Mouse (Mus musculus): ENCODE results near the gene Amy2a3. TPM values are rescaled to one million over a fixed set of nuclear protein-coding genes. Genes with fewer than 3 reads are reported as not detected.
"Not testable (repeated sequence)": the region's sequence is repeated elsewhere in the genome, so short reads cannot be mapped to it uniquely, and the experiment has no call there.

Amy2a3 gene
- 0.04 and 0.05 TPM in 2 replicates for polyA plus RNA-seq (2014; fragmentation: Nextera tagmentation; extraction: Ambion mirVana)

DNA sequence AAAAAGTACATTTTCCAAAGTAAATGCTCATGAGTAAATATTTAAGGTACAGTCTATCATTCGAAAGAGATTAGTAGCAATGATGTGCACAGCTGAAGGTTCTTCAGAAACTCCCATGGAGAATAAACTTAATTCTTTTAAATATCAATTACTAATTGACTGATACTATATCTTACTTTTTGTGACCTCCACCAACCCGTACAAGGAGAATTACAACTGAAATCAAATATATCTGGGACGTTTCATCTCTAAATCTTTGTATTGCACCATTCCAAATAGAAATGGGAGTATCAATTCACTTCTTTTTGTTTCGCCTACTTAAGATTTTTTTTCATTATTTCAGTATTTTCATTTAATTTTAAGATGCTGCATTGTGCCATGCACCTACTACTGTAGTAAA, at the start of gene Amy2a3:
Gene Amy2a3 (minus strand): TSS at position 101 of the 400 bp plus-strand sequence.
- H3K4me1 ChIP-seq (ENCODE audit: control insufficient read depth, insufficient read depth, low read length); H3K27me3 ChIP-seq (ENCODE audit: control insufficient read depth, insufficient read depth, low read length); H3K27ac ChIP-seq (ENCODE audit: low read depth, low read length); H3K4me2 ChIP-seq; DNase-seq (ENCODE audit: low spot score, missing footprints); H3K36me3 ChIP-seq (ENCODE audit: control insufficient read depth, insufficient read depth, low read length); H3K9me3 ChIP-seq (ENCODE audit: control insufficient read depth, low read length); ATAC-seq (ENCODE audit: low FRiP score); H3K9ac ChIP-seq (ENCODE audit: low read length); H3K4me3 ChIP-seq (ENCODE audit: low read depth, low read length): not testable (repeated sequence)
- WGBS = no CpG with 5 or more reads among the region's 4 CpGs

DNA sequence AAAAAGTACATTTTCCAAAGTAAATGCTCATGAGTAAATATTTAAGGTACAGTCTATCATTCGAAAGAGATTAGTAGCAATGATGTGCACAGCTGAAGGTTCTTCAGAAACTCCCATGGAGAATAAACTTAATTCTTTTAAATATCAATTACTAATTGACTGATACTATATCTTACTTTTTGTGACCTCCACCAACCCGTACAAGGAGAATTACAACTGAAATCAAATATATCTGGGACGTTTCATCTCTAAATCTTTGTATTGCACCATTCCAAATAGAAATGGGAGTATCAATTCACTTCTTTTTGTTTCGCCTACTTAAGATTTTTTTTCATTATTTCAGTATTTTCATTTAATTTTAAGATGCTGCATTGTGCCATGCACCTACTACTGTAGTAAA, 32.7 kb upstream of the Amy2a3 start, which contains the start of gene Amy2a2:
Gene Amy2a2 (minus strand): TSS at position 101 of the 400 bp plus-strand sequence.
- H3K27ac ChIP-seq (ENCODE audit: low read depth, low read length); H3K4me3 ChIP-seq (ENCODE audit: low read depth, low read length); H3K9ac ChIP-seq (ENCODE audit: low read length); H3K36me3 ChIP-seq (ENCODE audit: control insufficient read depth, insufficient read depth, low read length); H3K27me3 ChIP-seq (ENCODE audit: control insufficient read depth, insufficient read depth, low read length); H3K4me2 ChIP-seq; ATAC-seq (ENCODE audit: low FRiP score); DNase-seq (ENCODE audit: low spot score, missing footprints); H3K4me1 ChIP-seq (ENCODE audit: control insufficient read depth, insufficient read depth, low read length); H3K9me3 ChIP-seq (ENCODE audit: control insufficient read depth, low read length): not testable (repeated sequence)
- WGBS = no CpG with 5 or more reads among the region's 4 CpGs

DNA sequence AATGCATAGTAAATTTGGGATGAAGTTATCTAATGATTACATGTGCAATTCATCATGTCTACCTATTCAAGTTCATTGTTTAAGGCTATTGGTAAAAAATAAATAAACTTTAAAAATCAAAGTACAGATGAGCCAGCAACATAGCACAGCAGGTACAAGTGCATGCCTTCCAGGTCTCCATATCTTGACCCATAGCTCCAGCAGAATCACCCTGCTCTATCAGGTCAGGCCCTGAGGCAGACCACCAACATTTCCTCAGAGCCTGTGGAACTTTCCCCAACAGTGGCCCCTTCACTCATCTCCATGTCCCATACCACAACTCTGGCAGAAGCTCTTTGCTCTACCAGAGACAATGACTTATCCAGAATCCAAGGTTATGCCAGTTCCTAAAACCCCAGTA, 21.6 kb upstream of the Amy2a3 start:
- ATAC-seq (ENCODE audit: low FRiP score) = not testable (repeated sequence)

DNA sequence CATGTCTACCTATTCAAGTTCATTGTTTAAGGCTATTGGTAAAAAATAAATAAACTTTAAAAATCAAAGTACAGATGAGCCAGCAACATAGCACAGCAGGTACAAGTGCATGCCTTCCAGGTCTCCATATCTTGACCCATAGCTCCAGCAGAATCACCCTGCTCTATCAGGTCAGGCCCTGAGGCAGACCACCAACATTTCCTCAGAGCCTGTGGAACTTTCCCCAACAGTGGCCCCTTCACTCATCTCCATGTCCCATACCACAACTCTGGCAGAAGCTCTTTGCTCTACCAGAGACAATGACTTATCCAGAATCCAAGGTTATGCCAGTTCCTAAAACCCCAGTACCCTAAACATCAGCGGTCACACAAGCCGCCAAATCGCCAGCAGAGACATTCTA, 10.9 kb downstream of the Amy2a3 start:
- H3K4me1 ChIP-seq (ENCODE audit: control insufficient read depth, insufficient read depth, low read length); H3K9ac ChIP-seq (ENCODE audit: low read length); H3K4me2 ChIP-seq; DNase-seq (ENCODE audit: low spot score, missing footprints); H3K36me3 ChIP-seq (ENCODE audit: control insufficient read depth, insufficient read depth, low read length); H3K27me3 ChIP-seq (ENCODE audit: control insufficient read depth, insufficient read depth, low read length); H3K4me3 ChIP-seq (ENCODE audit: low read depth, low read length); H3K27ac ChIP-seq (ENCODE audit: low read depth, low read length); H3K9me3 ChIP-seq (ENCODE audit: control insufficient read depth, low read length): not testable (repeated sequence)
- WGBS = no CpG with 5 or more reads among the region's 3 CpGs
- peak; percentile 61 for ATAC-seq (ENCODE audit: low FRiP score)

More for the DNA sequence above, 21.6 kb upstream of the Amy2a3 start:
- H3K9ac ChIP-seq (ENCODE audit: low read length); H3K36me3 ChIP-seq (ENCODE audit: control insufficient read depth, insufficient read depth, low read length); H3K9me3 ChIP-seq (ENCODE audit: control insufficient read depth, low read length); DNase-seq (ENCODE audit: low spot score, missing footprints); H3K27me3 ChIP-seq (ENCODE audit: control insufficient read depth, insufficient read depth, low read length); H3K4me2 ChIP-seq; H3K4me3 ChIP-seq (ENCODE audit: low read depth, low read length); H3K27ac ChIP-seq (ENCODE audit: low read depth, low read length); H3K4me1 ChIP-seq (ENCODE audit: control insufficient read depth, insufficient read depth, low read length): not testable (repeated sequence)

DNA sequence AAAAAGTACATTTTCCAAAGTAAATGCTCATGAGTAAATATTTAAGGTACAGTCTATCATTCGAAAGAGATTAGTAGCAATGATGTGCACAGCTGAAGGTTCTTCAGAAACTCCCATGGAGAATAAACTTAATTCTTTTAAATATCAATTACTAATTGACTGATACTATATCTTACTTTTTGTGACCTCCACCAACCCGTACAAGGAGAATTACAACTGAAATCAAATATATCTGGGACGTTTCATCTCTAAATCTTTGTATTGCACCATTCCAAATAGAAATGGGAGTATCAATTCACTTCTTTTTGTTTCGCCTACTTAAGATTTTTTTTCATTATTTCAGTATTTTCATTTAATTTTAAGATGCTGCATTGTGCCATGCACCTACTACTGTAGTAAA, 32.5 kb downstream of the Amy2a3 start, which contains the start of gene Amy2a4:
Gene Amy2a4 (minus strand): TSS at position 101 of the 400 bp plus-strand sequence.
- not testable (repeated sequence) for H3K4me1 ChIP-seq (ENCODE audit: control insufficient read depth, insufficient read depth, low read length); H3K27ac ChIP-seq (ENCODE audit: low read depth, low read length); H3K4me3 ChIP-seq (ENCODE audit: low read depth, low read length); ATAC-seq (ENCODE audit: low FRiP score); H3K36me3 ChIP-seq (ENCODE audit: control insufficient read depth, insufficient read depth, low read length); H3K9ac ChIP-seq (ENCODE audit: low read length); H3K27me3 ChIP-seq (ENCODE audit: control insufficient read depth, insufficient read depth, low read length); DNase-seq (ENCODE audit: low spot score, missing footprints); H3K9me3 ChIP-seq (ENCODE audit: control insufficient read depth, low read length); H3K4me2 ChIP-seq
- WGBS = no CpG with 5 or more reads among the region's 4 CpGs

DNA sequence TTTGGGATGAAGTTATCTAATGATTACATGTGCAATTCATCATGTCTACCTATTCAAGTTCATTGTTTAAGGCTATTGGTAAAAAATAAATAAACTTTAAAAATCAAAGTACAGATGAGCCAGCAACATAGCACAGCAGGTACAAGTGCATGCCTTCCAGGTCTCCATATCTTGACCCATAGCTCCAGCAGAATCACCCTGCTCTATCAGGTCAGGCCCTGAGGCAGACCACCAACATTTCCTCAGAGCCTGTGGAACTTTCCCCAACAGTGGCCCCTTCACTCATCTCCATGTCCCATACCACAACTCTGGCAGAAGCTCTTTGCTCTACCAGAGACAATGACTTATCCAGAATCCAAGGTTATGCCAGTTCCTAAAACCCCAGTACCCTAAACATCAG, 43.6 kb downstream of the Amy2a3 start:
- H3K27me3 ChIP-seq (ENCODE audit: control insufficient read depth, insufficient read depth, low read length); H3K27ac ChIP-seq (ENCODE audit: low read depth, low read length); H3K9ac ChIP-seq (ENCODE audit: low read length); H3K4me3 ChIP-seq (ENCODE audit: low read depth, low read length); H3K4me1 ChIP-seq (ENCODE audit: control insufficient read depth, insufficient read depth, low read length); H3K4me2 ChIP-seq; H3K9me3 ChIP-seq (ENCODE audit: control insufficient read depth, low read length); H3K36me3 ChIP-seq (ENCODE audit: control insufficient read depth, insufficient read depth, low read length); DNase-seq (ENCODE audit: low spot score, missing footprints): not testable (repeated sequence)
- ATAC-seq (ENCODE audit: low FRiP score) = peak; percentile 46; the same call in 1 of the 2 replicates

DNA sequence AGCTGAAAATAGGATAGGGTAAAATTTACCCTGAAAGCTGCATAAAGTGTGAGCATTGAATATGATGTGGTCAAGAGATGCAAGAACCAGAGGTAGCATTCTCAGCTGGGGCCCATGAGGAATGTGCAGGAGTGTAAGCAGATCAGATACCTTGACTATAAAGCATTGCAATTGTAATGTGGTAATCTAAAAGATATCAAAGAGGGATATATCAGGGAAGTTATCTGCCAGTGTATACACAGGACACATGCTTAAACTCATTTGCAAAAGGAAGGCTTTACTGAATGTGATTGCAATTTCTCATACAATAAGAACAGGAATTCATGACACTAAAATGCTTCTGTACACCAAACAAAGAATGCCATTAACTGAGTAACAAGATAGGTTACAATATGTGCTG, 44.3 kb downstream of the Amy2a3 start:
- H3K4me1 ChIP-seq (ENCODE audit: control insufficient read depth, insufficient read depth, low read length); H3K9me3 ChIP-seq (ENCODE audit: control insufficient read depth, low read length); H3K4me2 ChIP-seq; H3K27me3 ChIP-seq (ENCODE audit: control insufficient read depth, insufficient read depth, low read length); H3K4me3 ChIP-seq (ENCODE audit: low read depth, low read length); H3K27ac ChIP-seq (ENCODE audit: low read depth, low read length); ATAC-seq (ENCODE audit: low FRiP score); H3K9ac ChIP-seq (ENCODE audit: low read length); H3K36me3 ChIP-seq (ENCODE audit: control insufficient read depth, insufficient read depth, low read length); DNase-seq (ENCODE audit: low spot score, missing footprints): not testable (repeated sequence)

Other genes with a start within 250 kb of the Amy2a3 start
- 0.81 and 0.90 TPM in 2 replicates for gene Amy2a5, start 65.2 kb downstream of the Amy2a3 start, polyA plus RNA-seq (2014; fragmentation: Nextera tagmentation; extraction: Ambion mirVana)
- gene Amy2a4, start 32.6 kb downstream of the Amy2a3 start, polyA plus RNA-seq (2014; fragmentation: Nextera tagmentation; extraction: Ambion mirVana) = 0.04 and 0.05 TPM in 2 replicates
- gene Amy2a2, start 32.6 kb upstream of the Amy2a3 start, polyA plus RNA-seq (2014; fragmentation: Nextera tagmentation; extraction: Ambion mirVana) = 0.04 and 0.05 TPM in 2 replicates
- gene Amy2a1, start 208.4 kb upstream of the Amy2a3 start, polyA plus RNA-seq (2014; fragmentation: Nextera tagmentation; extraction: Ambion mirVana) = not detected in 2 replicates